Mouse (Mus musculus) hindbrain, embryonic 16.5 days (tissue): ENCODE measurements around the gene 4930595D18Rik. TPM values are rescaled to one million over a fixed set of nuclear protein-coding genes. Genes with fewer than 3 reads are reported as not detected.

Experiments
- ATAC-seq: fragments of 200-750 bp; cut with Nextera tagmentation; 2 replicates; pipeline ENCODE4 v1.8.0; 2017; ENCODE audit warnings: moderate TSS enrichment, moderate library complexity
- H3K27ac ChIP-seq: fragments of 300-500 bp; sonication (generic); 2 replicates; pipeline ENCODE4 v1.5.1; 2014; ENCODE audit warnings: low read depth, mild to moderate bottlenecking, control low read depth, low read length, moderate library complexity
- H3K27me3 ChIP-seq: fragments of 300-500 bp; sonication (generic); replicated peaks from 2 replicates; pipeline ENCODE4 v1.6.1; 2014; ENCODE audit warnings: low read length; ENCODE audit not compliant: control insufficient read depth, insufficient read depth
- H3K36me3 ChIP-seq: fragments of 300-500 bp; sonication (generic); 2 replicates; pipeline ENCODE4 v1.6.1; 2014; ENCODE audit warnings: mild to moderate bottlenecking, low read length, moderate library complexity, mixed read lengths; ENCODE audit not compliant: control insufficient read depth, insufficient read depth
- H3K4me1 ChIP-seq: fragments of 300-500 bp; sonication (generic); 2 replicates; pipeline ENCODE4 v1.6.1; 2014; ENCODE audit warnings: low read depth, low read length; ENCODE audit not compliant: control insufficient read depth, insufficient read depth
- H3K4me2 ChIP-seq: fragments of 300-500 bp; sonication (generic); 2 replicates; pipeline ENCODE4 v1.6.1; 2014; ENCODE audit warnings: mild to moderate bottlenecking, low read length, control low read depth, moderate library complexity
- H3K4me3 ChIP-seq: fragments of 300-500 bp; sonication (generic); 2 replicates; pipeline ENCODE4 v1.5.1; 2014; ENCODE audit warnings: mild to moderate bottlenecking, low read length, control low read depth, moderate library complexity
- H3K9ac ChIP-seq: fragments of 300-500 bp; sonication (generic); 2 replicates; pipeline ENCODE4 v1.6.1; 2014; ENCODE audit warnings: low read depth, mild to moderate bottlenecking, control low read depth, low read length, moderate library complexity
- H3K9me3 ChIP-seq: fragments of 300-500 bp; sonication (generic); 2 replicates; pipeline ENCODE4 v1.6.1; 2014; ENCODE audit warnings: mild to moderate bottlenecking, low read length, moderate library complexity; ENCODE audit not compliant: control insufficient read depth
- WGBS: fragments of 180-500 bp; shearing (Covaris S2); extraction: QIAGEN DNeasy Blood & Tissue Kit; methylation state at CpG from one replicate; pipeline ENCODE4 v1.1.7; 2014; 5-methylcytosine and 5-hydroxymethylcytosine counted together
- polyA plus RNA-seq: library from polyadenylated mRNA; unstranded; fragments of >200 nt; fragmentation: Nextera tagmentation; extraction: Ambion mirVana; gene quantifications from 2 replicates; pipeline ENCODE4 v1.2.1, GENCODE M21; 2015

Gene 4930595D18Rik
- polyA plus RNA-seq, 1 experiment from 2014 or later, result 0.19 TPM

- Histone ChIP-seq H3K36me3 (no peaks in the 10 kb centered on the region), H3K4me1 (peaks cover 5% of the 10 kb centered on the region), H3K4me3 (no peak overlapping the region), H3K9me3 (no peaks in the 10 kb centered on the region), H3K4me2 (no peak overlapping the region), H3K27me3 (no peaks in the 10 kb centered on the region), H3K27ac (no peak overlapping the region), H3K9ac (no peak overlapping the region)
- 85% methylated on average over 5 of the region's 5 CpGs for WGBS
- no peak for ATAC-seq
Observed at GRCm38 (mm10) chr12:111151422-111152156, 32.7 kb downstream of the 4930595D18Rik start.

GRCm38 (mm10) chr12:111150236-111150596, 34.1 kb downstream of the 4930595D18Rik start:
- ATAC-seq, result no peak
- WGBS, result 16% methylated on average over 6 of the region's 6 CpGs
- no peak overlapping the region for H3K4me2 ChIP-seq
- H3K36me3 ChIP-seq, result no peaks in the 10 kb centered on the region
- no peaks in the 10 kb centered on the region for H3K9me3 ChIP-seq
- no peak overlapping the region for H3K4me3 ChIP-seq
- no peak overlapping the region for H3K9ac ChIP-seq
- no peak overlapping the region for H3K27ac ChIP-seq
- peaks cover 12% of the 10 kb centered on the region for H3K4me1 ChIP-seq
- H3K27me3 ChIP-seq, result no peaks in the 10 kb centered on the region

DNA sequence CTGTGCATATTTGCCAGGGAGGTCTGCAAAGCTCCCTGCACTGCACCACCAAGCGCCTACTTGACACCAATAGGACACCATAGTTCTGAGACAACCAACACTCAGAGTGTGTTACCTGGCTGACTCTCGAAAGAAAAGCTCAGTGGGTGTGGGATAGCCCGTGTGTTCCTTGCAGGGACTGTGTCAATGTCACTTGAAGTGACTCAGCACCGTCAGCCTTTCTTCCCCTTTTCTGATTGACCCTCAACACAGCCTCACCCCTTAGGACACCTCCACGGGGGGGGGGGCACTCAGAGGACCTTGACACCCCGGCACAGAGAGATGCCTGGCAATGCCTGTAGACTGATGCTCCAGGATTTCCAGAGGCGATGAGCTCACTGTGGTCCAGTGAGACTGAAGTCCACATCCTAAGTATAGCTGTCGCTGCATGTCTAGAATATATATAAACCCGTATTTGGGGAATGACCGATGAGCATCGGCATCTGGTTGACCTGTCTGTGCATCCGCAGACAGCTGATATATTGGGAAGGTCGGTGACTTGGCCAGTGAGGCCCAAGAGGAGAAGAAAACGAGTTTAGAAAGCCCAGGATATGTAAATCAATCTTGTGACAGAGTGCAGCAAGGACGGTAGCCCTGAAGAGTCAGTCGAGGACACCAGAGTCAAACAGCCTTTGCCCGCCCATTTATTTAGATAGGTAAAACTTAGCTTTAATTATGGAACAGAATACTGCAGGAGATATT, 34.6 kb downstream of the 4930595D18Rik start:
- H3K4me2 ChIP-seq, result no peak overlapping the region
- peaks cover 16% of the 10 kb centered on the region for H3K4me1 ChIP-seq
- H3K27ac ChIP-seq, result no peak overlapping the region
- no peak overlapping the region for H3K9ac ChIP-seq
- no peaks in the 10 kb centered on the region for H3K36me3 ChIP-seq
- H3K9me3 ChIP-seq, result no peaks in the 10 kb centered on the region
- ATAC-seq, result no peak
- H3K4me3 ChIP-seq, result no peak overlapping the region
- WGBS, result 64% methylated on average over 17 of the region's 17 CpGs
- H3K27me3 ChIP-seq, result no peaks in the 10 kb centered on the region

DNA sequence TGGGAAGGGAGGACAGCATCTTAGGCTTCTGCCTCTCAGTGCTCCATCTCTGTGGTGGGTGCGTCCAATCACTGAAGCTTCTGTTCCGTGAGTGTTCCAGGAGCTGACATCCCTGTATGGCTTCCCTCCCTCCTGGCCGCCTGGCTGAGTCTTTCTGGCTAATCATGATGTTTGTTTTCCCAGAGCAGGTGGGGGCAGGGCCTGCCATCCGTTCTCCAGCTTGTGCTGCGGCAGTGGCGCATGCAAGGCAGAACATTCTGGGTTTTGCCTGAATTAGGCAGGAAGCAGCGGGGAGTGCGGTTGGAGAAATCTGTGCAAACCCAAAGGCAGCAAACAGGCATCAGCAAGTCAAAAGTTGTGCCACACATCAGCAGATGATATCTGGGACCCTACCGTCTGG, 39.0 kb downstream of the 4930595D18Rik start:
- no peaks in the 10 kb centered on the region for H3K36me3 ChIP-seq
- H3K4me2 ChIP-seq, result peak overlapping the region; percentile 24
- H3K9ac ChIP-seq, result peak overlapping the region; percentile 50
- peaks cover 17% of the 10 kb centered on the region for H3K4me1 ChIP-seq
- WGBS, result 36% methylated on average over 9 of the region's 9 CpGs
- ATAC-seq, result no peak
- H3K27ac ChIP-seq, result peak overlapping the region; percentile 19; the same call in 1 of the 2 replicates
- no peak overlapping the region for H3K4me3 ChIP-seq
- no peaks in the 10 kb centered on the region for H3K27me3 ChIP-seq
- H3K9me3 ChIP-seq, result no peaks in the 10 kb centered on the region

DNA sequence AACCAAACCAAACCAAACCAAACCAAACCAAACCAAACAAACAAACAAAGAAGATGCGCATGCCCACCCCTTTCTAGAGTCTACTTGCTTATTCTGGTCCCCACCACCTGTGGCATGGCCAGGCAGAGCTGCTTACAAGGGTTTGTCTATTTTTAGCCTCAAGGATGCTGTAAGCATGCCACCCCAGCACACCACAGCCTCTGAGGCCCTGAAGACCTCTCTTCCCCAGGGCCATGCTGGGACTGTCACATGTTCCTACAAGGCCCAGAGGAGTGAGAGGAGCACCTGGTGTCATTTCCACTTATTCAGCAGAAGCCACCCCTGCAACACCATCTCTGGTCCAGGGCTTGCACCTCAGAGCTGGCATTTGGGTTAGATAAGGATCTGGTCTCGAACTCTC, 39.7 kb downstream of the 4930595D18Rik start:
- Histone ChIP-seq H3K4me2 (no peak overlapping the region), H3K9ac (no peak overlapping the region; the same call in 1 of the 2 replicates), H3K4me1 (peaks cover 17% of the 10 kb centered on the region), H3K4me3 (no peak overlapping the region), H3K27ac (no peak overlapping the region), H3K9me3 (no peaks in the 10 kb centered on the region), H3K36me3 (no peaks in the 10 kb centered on the region), H3K27me3 (no peaks in the 10 kb centered on the region)
- 98% methylated on average over 2 of the region's 2 CpGs for WGBS
- no peak for ATAC-seq

DNA sequence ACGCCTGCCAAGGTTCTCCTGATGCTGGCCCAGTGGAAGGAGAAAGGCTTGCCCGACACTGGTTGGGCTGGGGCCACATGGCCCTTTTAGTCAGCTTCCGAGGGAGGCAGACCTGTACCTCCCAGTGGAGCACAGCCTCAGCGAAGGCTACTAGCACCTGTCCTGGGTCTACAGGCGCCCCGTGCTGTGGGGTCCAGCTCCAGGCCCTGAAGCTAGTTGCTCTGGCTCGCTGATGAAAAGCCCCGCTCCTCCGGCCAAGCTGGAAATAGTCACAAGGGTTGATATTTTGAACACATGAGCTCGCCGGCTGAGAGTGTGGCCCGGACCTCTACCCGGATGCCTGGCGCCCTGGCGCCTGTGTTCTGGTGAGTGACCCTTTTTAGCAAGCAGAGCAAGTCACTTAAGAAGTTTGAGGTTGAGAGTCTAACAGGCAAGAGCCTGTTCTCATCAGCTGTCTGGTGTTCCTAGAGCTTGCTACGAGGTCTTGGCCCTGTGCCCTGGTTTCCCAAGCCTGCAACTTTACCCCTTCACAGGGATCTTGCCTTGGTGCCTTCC, 40.7 kb downstream of the 4930595D18Rik start:
- Histone ChIP-seq H3K9me3 (no peaks in the 10 kb centered on the region), H3K4me3 (no peak overlapping the region), H3K9ac (no peak overlapping the region; the same call in 1 of the 2 replicates), H3K27ac (peak overlapping the region; percentile 74), H3K36me3 (no peaks in the 10 kb centered on the region), H3K4me1 (peaks cover 17% of the 10 kb centered on the region), H3K27me3 (no peaks in the 10 kb centered on the region), H3K4me2 (peak overlapping the region; percentile 11)
- WGBS, result 48% methylated on average over 16 of the region's 16 CpGs
- ATAC-seq, result peak; percentile 59

- Histone ChIP-seq H3K4me2 (peak overlapping the region; percentile 11), H3K27ac (peak overlapping the region; percentile 74), H3K9ac (no peak overlapping the region; the same call in 1 of the 2 replicates), H3K4me3 (no peak overlapping the region), H3K27me3 (no peaks in the 10 kb centered on the region), H3K36me3 (no peaks in the 10 kb centered on the region), H3K4me1 (peaks cover 17% of the 10 kb centered on the region), H3K9me3 (no peaks in the 10 kb centered on the region)
- WGBS, result 6% methylated on average over 12 of the region's 12 CpGs
- ATAC-seq, result peak; percentile 84
Observed at GRCm38 (mm10) chr12:111143005-111143508, 41.2 kb downstream of the 4930595D18Rik start.

GRCm38 (mm10) chr12:111137079-111137478, 47.2 kb downstream of the 4930595D18Rik start:
- no peak for ATAC-seq
- no peaks in the 10 kb centered on the region; the same call in 1 of the 2 replicates for H3K4me1 ChIP-seq
- no peak overlapping the region for H3K4me3 ChIP-seq

DNA sequence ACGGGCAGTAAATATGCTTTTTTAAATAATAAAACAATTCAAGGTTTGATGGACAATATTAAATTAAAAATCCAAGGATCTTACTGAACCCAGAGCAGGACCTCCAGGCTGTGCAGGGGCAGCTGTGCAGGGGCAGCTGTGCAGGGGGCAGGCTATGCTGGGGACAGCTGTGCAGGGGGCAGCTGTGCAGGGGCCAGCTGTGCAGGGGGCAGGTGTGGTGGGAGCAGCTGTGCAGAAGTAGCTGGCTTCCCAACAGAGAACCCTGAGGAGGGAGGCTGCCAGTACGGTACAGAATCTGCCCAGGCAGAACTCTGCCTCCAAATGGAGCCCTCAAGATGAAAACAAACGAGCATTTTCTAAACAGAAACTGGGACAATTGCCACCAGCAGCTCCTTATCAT, 48.3 kb downstream of the 4930595D18Rik start:
- H3K4me2 ChIP-seq, result no peak overlapping the region
- no peak for ATAC-seq
- H3K27ac ChIP-seq, result no peak overlapping the region
- no peaks in the 10 kb centered on the region for H3K36me3 ChIP-seq
- no peak overlapping the region for H3K9ac ChIP-seq
- H3K27me3 ChIP-seq, result no peaks in the 10 kb centered on the region
- no peak overlapping the region for H3K4me3 ChIP-seq
- no peaks in the 10 kb centered on the region; the same call in 1 of the 2 replicates for H3K4me1 ChIP-seq
- no peaks in the 10 kb centered on the region for H3K9me3 ChIP-seq
- WGBS, result 73% methylated on average over 3 of the region's 3 CpGs

More at GRCm38 (mm10) chr12:111137079-111137478, 47.2 kb downstream of the 4930595D18Rik start:
- Histone ChIP-seq H3K36me3 (no peaks in the 10 kb centered on the region), H3K27me3 (no peaks in the 10 kb centered on the region), H3K4me2 (no peak overlapping the region), H3K9ac (no peak overlapping the region), H3K27ac (no peak overlapping the region), H3K9me3 (no peaks in the 10 kb centered on the region)
- WGBS, result 79% methylated on average over 2 of the region's 2 CpGs
